Mouse (Mus musculus): ENCODE measurements around the gene Tex10.
"Not testable (repeated sequence)": the region's sequence is repeated elsewhere in the genome, so short reads cannot be mapped to it uniquely, and the experiment has no call there.

The Tex10 gene

DNA sequence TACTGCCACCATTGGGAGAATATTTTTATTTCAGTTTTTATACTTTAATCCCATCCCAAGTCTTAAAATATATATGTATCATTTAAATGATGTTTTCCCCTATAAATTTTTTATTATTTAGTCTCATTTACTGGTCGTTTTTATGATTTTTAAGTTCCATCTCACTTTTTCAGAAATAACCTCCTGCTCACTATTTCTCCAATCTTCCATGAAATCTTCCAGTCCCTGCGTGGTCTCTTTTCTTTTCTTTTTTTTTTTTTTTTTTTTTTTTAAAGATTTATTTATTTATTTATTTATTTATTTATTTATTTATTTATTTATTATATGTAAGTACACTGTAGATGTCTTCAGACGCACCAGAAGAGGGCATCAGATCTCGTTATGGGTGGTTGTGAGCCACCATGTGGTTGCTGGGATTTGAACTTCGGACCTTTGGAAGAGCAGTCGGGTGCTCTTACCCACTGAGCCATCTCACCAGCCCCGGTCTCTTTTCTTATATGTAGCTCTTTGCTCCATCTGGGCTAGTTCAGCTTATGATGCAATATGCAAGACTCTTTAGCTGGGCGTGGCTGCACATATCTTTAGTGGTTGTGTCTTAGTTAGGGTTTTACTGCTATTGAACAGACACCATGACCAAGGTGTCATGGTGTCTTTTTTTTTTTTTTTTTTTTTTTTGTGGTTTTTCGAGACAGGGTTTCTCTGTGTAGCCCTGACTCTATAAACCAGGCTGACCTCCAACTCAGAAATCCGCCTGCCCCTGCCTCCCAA, 67.4 kb downstream of the Tex10 start:
- not testable (repeated sequence) for DNase-seq (ENCODE audit: low spot score)

GRCm38 (mm10) chr4:48403066-48403640, 70.1 kb downstream of the Tex10 start:
- DNase-seq (ENCODE audit: low spot score), result no peak

DNA sequence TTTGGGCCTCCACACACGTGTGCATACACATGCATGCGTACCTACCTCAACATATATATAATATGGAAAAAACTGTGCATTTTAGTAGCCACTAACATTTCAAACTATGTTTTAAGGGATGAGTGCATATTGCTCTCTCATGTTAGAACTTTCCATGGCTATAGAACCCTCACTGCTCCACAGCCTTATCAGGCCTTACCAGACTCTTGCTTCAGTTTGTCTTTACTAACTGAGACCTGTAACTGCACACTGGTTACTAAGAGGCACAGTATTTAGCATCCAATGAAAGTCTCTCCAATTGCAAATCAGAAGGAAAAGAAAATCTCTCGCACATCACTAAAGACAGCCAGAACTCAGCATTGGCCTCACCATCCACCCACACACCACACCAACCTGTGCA, 76.3 kb downstream of the Tex10 start:
- no peak for DNase-seq (ENCODE audit: low spot score)

DNA sequence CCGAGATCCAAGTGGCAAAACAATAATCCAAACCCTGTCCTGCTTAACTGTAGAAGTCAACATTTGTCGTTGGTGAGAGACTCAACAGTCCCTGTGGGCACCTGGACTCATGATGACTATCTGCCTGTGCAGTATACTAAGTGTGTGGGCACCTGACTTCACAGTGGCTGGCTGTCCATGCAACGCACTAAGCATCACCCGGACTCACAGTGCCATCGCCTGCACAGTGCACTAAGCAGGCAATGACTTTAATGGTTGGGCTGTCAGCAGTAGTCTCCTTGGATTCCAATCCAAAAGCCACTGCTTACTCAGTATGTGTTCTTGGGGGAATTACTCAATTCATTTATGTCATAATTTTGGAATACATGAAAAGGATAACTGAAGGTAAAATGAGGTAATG, 90.8 kb downstream of the Tex10 start:
- no peak for DNase-seq (ENCODE audit: low spot score)

GRCm38 (mm10) chr4:48380940-48381339, 92.3 kb downstream of the Tex10 start:
- peak; percentile 65 for DNase-seq (ENCODE audit: low spot score)
